Mouse (Mus musculus) spleen, adult 2 months (tissue): ENCODE data around the gene Fam89a. TPM values are rescaled to one million over a fixed set of nuclear protein-coding genes. Genes with fewer than 3 reads are reported as not detected.
A peak's percentile ranks its signal among the peaks of the same experiment; 100 is the strongest.

ENCODE experiments used
- DNase-seq, 2 experiments: peaks; one replicate each; pipeline versions ENCODE4 v3.0.0 to v3.0.0-alpha.2; 2012 to 2021; ENCODE audit warnings: low spot score in 2 of 2, low read depth in 1 of 2
- H3K27ac ChIP-seq: fragments of 200-500 bp; 2 replicates; pipeline ENCODE4 v1.5.1; 2012; ENCODE audit warnings: low read length, inconsistent platforms; ENCODE audit not compliant: insufficient read depth
- H3K27me3 ChIP-seq: fragments of 200-500 bp; 2 replicates; pipeline ENCODE4 v1.6.1; 2012; ENCODE audit warnings: mild to moderate bottlenecking, moderate library complexity, low read length, inconsistent platforms; ENCODE audit not compliant: control insufficient read depth, insufficient read depth
- H3K36me3 ChIP-seq: fragments of 200-500 bp; 2 replicates; pipeline ENCODE4 v1.6.1; 2012; ENCODE audit warnings: mild to moderate bottlenecking, low read length, inconsistent platforms; ENCODE audit not compliant: control insufficient read depth, insufficient read depth
- H3K4me1 ChIP-seq: fragments of 200-500 bp; 2 replicates; pipeline ENCODE4 v1.6.1; 2011; ENCODE audit warnings: inconsistent platforms; ENCODE audit not compliant: control insufficient read depth, insufficient read depth, insufficient read length
- H3K4me3 ChIP-seq: fragments of 200-500 bp; 2 replicates; pipeline ENCODE4 v1.5.1; 2011; ENCODE audit warnings: mild to moderate bottlenecking, inconsistent platforms; ENCODE audit not compliant: insufficient read depth, insufficient read length; ENCODE audit errors: extremely low read depth
- CTCF ChIP-seq: fragments of 200-500 bp; IDR thresholded peaks from 2 replicates; pipeline ENCODE4 v1.5.1; 2011; ENCODE audit warnings: mild to moderate bottlenecking, inconsistent platforms; ENCODE audit not compliant: insufficient read depth, insufficient read length, insufficient replicate concordance; ENCODE audit errors: extremely low read depth
- POLR2A ChIP-seq: fragments of 200-500 bp; IDR thresholded peaks from 2 replicates; pipeline ENCODE4 v1.6.1; 2011; ENCODE audit warnings: low read depth, low read length, inconsistent platforms
- WGBS: fragments of 180-500 bp; shearing (Covaris S2); methylation state at CpG from one replicate; pipeline ENCODE4 v1.1.7; 2018; 5-methylcytosine and 5-hydroxymethylcytosine counted together
- polyA plus RNA-seq: library from polyadenylated mRNA; depleted of rRNA; stranded (reverse); fragments of >200 nt; gene quantifications from 2 replicates; pipeline ENCODE4 v1.2.3, GENCODE M21; 2012

Gene Fam89a
- polyA plus RNA-seq, 1 experiment = 1.5 TPM

- no peaks in the 10 kb centered on the region for H3K27me3 ChIP-seq
- no peak overlapping the region for H3K27ac ChIP-seq
- H3K36me3 ChIP-seq = peaks cover 38% of the 10 kb centered on the region
- TF ChIP-seq POLR2A (no peak), CTCF (no peak)
- no peaks in the 10 kb centered on the region for H3K4me1 ChIP-seq
- 91% methylated on average over 3 of the region's 3 CpGs for WGBS
- no peak for DNase-seq
- H3K4me3 ChIP-seq = no peak overlapping the region
Observed at GRCm38 (mm10) chr8:124735371-124735911, 16.2 kb downstream of the Fam89a start.

DNA sequence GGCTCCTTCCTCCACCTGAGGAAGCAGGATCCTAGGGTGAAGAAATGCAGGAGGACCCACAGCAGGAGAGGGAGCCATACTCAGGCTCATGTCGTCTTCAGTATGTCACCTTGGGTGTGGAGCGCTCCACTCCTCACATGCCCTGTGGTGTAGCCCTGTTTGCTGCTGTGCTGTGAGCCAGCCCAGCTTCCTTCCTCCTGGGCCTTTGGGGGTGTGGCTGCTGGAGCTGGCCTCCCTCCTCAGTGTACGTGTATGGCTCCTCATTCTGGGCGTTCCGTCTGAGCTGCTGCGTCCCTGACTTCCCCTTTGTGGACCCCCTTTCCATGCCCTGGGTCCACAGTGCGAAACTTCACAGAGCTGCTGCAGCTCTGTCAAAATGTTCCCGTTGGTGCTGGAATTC, 18.8 kb downstream of the Fam89a start:
- 62% methylated on average over 8 of the region's 8 CpGs for WGBS
- Histone ChIP-seq H3K27ac (no peak overlapping the region), H3K4me1 (no peaks in the 10 kb centered on the region), H3K36me3 (peaks cover 51% of the 10 kb centered on the region), H3K4me3 (no peak overlapping the region), H3K27me3 (no peaks in the 10 kb centered on the region)
- no peak for DNase-seq
- TF ChIP-seq CTCF = no peak
- no peak for TF ChIP-seq POLR2A

GRCm38 (mm10) chr8:124724301-124724700, 27.3 kb downstream of the Fam89a start:
- Histone ChIP-seq H3K27me3 (no peaks in the 10 kb centered on the region), H3K4me3 (no peak overlapping the region), H3K4me1 (peaks cover 7% of the 10 kb centered on the region; the same call in 1 of the 2 replicates), H3K27ac (no peak overlapping the region), H3K36me3 (peaks cover 12% of the 10 kb centered on the region)
- TF ChIP-seq POLR2A = no peak
- WGBS = 93% methylated on average over 7 of the region's 7 CpGs
- DNase-seq = no peak

GRCm38 (mm10) chr8:124721862-124722515, 29.6 kb downstream of the Fam89a start, which contains the start of the genes Ttc13 and Arv1:
TSS of gene Ttc13 (minus strand) at chr8:124721983.
TSS of gene Arv1 (plus strand) at chr8:124722139.
- Histone ChIP-seq H3K36me3 (0 out of 2 replicates have a peak, but pooled peaks cover 3% of the 10 kb centered on the region), H3K4me1 (peaks cover 7% of the 10 kb centered on the region; the same call in 1 of the 2 replicates), H3K27ac (peak within 1 kb of the TSS; percentile 72), H3K4me3 (peak within 1 kb of the TSS; percentile 86), H3K27me3 (no peaks in the 10 kb centered on the region)
- TF ChIP-seq POLR2A = peak; percentile 14
- TF ChIP-seq CTCF = no peak
- under 1% methylated on average over 59 of the region's 59 CpGs for WGBS
- DNase-seq = peak; percentile 93 to 96

- Histone ChIP-seq H3K27ac (peak overlapping the region; percentile 4; the same call in 1 of the 2 replicates), H3K36me3 (no peaks in the 10 kb centered on the region), H3K4me1 (peaks cover 7% of the 10 kb centered on the region; the same call in 1 of the 2 replicates), H3K4me3 (peak overlapping the region; percentile 74), H3K27me3 (no peaks in the 10 kb centered on the region)
- TF ChIP-seq POLR2A (no peak), CTCF (no peak)
- no peak for DNase-seq
- 3% methylated on average over 31 of the region's 31 CpGs for WGBS
Observed at GRCm38 (mm10) chr8:124720938-124721861, 30.4 kb downstream of the Fam89a start.

- WGBS = 92% methylated on average over 7 of the region's 7 CpGs
- Histone ChIP-seq H3K27ac (no peak overlapping the region), H3K27me3 (no peaks in the 10 kb centered on the region), H3K4me1 (peaks cover 7% of the 10 kb centered on the region; the same call in 1 of the 2 replicates), H3K4me3 (no peak overlapping the region), H3K36me3 (no peaks in the 10 kb centered on the region)
- TF ChIP-seq CTCF (no peak), POLR2A (no peak)
- DNase-seq = no peak
Observed at GRCm38 (mm10) chr8:124720133-124720532, 31.5 kb downstream of the Fam89a start.
